Mouse (Mus musculus) lung, postnatal 10 days (tissue): ENCODE measurements around the gene Smim14.
"Not testable (repeated sequence)": the region's sequence is repeated elsewhere in the genome, so short reads cannot be mapped to it uniquely, and the experiment has no call there.

Experiments
- DNase-seq: peaks from one replicate; pipeline ENCODE4 v3.0.0; 2021

Smim14 gene

DNA sequence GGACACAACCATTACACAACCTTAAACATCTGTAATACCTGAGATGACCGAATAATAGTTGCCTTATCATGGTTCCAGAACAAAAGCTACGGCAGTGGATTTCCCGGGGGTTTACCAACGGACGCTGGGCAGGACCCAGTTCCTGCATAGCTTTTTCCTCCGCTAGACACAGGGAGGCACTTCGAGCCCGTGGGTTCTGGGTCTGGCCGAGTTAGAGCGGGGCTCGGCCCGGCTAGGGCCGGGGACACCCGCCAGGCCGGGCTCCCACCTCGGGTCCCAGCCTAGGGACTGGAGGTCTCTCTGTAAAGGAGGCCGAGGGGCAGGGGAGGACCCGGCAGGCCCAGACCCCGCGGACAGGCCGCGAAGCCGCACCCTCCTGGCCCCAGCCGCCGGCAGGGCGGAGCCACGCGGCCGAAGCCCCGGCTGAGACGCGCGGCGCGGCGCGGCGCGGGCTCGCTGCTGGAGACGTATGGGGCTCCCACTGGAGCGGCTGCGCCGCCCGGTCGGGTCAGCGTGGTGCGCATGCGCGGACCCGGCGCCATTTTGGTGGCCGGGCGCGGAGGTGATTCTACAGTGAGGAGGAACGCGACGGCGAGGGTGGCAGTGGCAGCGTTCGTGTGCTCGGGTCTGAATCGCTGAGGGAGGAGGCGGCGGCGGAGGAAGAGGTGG lies at the start of gene Smim14, which contains the start of gene Ube2k:
Gene Smim14 (minus strand): TSS at position 434 of the 669 bp plus-strand sequence.
Gene Ube2k (plus strand): TSS at position 483 of the 669 bp plus-strand sequence.
- DNase-seq: peak; percentile 95

DNA sequence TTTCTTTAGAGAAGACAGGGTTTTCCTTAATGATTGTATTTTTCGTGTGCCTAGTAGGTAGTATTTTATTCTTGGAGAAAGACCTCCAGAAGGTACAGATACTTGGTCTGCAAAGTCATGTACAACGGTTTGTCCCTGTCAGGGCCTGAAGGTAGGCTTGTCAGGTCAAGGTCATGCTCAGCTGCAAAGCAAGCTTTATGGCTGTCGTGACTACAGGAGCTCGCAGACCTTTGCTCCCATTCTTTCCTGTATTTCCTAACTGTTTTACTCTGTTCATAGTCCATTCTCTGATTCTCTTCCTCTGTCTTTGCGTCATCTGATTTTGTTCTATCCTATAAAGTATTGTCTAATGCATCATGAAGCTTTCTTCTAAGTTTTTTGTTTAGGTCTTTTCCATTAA lies 49.3 kb upstream of the Smim14 start:
- DNase-seq: no peak

DNA sequence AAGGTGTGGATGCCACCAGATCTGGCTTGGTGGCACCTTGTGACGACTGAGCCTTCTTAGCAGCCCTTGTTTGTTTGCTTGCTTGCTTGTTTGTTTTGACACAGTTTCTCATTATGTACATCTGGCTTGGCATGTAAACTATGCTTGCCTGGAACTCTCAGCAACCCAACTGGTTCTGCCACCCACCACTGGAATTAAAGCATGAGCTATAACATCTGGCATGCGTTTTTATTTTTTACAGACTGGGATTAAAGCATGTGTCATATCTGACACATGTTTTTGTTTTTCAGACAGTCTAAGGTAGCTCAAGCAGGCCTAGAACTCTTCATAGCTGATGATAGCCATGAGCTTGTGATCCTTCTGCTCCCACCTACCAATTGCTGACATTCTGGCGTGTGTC lies 41.6 kb upstream of the Smim14 start:
- DNase-seq: no peak

DNA sequence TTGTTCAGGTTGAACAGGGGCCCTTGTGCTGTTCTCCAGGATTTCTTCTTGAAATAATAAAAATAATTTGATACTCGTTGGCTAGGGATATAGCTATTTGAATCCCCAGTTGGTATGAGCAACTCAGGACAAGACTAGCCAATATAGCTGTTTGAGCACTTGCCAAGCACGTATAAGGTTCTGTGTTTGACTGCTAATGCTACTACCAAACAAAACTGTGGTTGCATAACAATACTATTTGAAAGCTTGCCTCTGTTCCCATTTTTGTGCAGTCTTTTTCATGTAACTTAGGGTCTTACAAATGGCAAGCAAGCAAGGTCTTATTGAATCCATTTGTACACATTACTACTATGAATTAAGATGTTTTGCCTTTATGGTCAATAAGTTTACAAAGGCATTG lies 38.9 kb upstream of the Smim14 start:
- DNase-seq: no peak

DNA sequence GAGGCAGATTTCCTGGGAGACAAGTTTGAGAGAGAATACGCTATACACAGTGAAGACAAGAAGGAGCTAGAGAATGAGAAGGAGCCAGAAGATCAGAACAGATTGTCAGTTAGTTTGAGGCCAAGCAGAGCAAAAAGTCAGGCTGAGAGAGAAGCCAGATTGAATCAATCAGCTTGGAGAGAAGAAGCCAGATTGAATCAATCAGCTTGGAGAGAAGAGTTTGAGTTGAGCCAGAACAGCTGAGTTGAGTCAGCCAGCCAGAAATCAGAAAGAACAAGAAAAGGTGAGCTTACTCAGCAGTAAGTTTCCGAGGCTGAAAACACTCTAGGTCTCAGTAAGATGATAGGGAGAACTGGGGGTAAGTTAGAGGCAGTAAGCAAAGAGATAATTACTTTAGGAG lies 37.9 kb upstream of the Smim14 start:
- no peak for DNase-seq

DNA sequence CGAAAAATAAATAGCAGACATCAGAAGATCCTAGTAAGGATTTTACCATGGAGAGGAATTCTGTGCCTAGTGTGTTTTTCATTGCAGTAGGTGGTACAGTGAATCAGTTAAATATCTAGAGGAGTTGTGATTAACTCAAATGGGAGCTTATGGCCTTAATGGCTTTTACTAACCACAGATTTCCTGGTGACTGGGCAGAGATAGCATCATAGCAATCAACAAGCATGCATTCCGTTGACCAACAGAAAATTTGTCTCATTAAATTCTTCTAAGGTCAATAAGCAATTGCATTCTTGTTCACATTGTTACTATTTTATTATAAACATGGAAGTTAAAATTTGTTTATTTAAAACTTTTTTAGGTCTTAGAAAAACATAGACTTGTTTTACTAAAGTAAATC lies 28.5 kb upstream of the Smim14 start:
- DNase-seq: no peak

DNA sequence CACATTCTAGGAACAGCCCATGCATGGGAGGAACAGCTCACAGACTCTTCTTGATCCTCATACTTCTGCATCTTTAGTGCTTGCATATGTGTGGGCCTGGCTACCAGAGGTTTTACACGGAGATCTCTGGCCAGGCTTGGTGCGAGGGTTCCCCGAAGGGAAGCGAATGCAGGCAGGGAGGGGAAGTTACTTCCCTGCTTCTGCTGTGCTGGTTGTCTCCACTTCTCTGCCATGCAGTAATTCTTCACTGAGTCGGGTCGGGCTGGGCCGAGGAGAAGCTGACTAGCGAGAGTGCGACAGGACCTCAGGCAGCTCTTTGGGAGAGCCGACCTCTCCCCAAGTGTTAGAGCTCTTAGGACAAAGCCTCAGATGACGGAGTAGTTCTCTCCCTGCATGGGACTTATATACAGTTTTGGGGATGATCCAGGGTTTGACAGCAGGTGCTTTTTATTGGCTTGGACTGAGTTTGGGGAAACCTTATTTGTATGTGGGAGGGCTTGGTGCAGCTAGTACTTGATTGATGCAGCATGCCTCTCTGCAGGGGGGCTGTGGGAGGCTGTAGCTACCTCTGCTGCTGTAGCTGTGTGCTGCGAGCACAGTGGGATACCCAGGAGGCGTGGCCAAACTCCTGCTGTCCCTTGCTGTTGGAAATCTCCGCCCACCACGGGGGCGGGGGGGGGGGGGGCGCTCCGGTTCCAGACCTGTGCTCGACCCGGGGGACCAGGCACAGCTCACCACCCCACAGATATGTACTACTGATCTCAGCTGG lies 24.3 kb upstream of the Smim14 start:
- no peak for DNase-seq

DNA sequence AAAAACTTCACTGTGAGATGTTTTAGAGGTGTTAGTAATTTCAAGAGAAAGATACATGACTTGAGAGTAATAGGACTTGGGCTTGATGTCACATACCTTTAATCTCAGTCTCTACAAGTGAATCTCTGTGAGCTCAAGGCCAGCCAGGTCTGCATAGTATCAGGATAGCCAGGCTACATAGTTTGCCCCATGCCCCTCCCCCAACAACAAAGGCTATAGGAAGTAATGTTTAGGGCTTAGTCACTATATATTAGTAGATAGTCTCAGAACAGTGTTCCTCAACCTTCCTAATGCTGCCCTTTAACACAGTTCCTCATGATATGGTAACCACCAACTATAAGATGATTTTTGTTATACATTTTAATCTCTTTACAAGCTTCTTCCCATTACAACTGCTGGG lies 20.1 kb upstream of the Smim14 start:
- no peak for DNase-seq

DNA sequence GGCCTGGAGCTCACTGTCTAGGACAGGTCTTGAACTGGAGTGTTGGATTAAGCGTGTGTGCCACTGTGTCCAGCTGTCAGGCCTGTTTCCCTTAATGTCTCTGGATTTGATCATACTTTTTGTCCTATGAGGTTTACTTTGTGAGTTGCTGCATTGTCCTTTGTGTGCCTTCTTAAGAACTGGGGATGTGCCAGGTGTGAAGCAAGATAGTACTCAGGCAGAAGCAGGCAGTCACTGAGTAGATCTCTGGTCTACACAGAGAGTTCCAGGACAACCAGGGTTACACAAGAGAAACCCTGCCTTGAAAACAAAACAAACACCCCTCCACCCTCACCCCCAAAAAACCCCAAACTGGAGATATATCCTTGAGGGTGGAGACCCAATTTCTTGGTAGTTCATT lies 12.7 kb upstream of the Smim14 start:
- no peak for DNase-seq

DNA sequence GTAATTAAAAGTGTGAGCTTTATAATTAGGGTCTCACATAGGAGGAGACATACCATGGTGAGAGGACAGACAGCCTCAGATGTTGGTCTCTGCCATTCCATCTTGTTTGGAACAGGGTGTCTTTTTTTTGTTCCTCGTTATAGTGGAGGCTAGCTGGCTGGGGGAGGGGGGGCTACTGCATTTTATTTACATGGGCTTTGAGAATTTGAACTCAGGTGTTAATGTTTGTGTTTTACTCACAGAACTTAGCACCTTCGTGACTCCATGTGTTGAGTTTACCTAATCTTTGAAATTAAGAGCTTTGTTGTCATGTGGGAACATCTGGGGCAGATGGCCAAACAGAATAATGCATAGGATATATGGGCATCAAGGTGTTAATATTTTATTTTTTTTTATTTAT lies 7.6 kb upstream of the Smim14 start:
- DNase-seq: no peak

DNA sequence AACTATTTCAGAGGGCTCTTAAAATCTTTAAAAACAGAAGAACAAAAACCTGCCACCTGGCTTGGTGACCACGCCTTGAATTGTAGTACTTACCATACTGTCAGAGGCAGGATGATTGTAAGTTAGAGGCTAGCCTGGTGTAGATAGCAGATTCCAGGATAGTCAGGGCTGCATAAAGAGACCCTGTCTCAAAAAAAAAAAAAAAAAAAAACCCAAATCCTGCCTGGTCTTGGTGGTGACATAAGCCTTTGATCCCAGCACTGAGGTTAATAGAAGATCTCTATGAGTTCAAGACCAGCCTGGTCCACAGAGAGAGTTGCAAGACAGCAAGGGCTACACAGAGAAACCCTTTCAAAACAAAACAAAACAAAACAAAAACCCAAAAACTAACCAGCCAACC lies 6.5 kb upstream of the Smim14 start:
- DNase-seq: no peak

DNA sequence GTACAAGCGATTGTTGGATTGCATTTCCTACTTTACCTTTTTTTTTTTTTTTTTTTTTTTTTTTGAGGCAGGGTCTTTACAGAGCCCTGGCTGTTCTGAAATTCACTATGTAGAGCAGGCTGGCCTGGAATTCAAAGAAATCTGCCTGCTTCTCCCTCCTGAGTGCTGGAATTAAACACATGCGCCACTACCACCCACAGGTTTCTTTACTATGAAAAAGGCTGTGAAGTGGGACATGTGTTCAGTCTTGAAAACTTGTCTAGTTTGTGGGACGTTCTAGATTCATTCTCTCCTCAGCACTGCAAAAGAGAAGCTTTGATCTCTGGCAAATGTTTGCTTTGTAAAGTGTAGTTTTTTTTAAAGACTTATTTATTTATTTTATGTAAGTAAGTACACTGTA lies 4.9 kb upstream of the Smim14 start:
- DNase-seq: no peak

DNA sequence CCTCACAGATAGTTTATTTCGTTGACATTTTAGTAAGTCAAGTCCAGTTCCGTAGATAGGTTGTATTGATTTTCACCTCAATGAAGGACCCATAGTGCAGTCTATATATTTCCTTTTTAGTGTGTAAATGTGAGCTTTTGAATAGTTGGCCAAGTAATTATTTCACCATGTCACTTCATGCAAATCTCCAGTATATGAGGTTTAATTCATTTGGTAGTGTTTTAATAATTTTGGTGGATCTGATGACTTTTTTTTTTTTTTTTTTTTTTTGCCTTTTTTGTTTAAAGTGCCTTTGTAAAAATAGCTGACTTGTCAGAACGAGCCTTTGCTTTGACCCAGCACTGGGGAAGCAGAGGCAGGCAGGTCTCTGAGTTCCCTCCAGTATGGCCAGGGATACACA lies 2.8 kb upstream of the Smim14 start:
- DNase-seq: no peak

DNA sequence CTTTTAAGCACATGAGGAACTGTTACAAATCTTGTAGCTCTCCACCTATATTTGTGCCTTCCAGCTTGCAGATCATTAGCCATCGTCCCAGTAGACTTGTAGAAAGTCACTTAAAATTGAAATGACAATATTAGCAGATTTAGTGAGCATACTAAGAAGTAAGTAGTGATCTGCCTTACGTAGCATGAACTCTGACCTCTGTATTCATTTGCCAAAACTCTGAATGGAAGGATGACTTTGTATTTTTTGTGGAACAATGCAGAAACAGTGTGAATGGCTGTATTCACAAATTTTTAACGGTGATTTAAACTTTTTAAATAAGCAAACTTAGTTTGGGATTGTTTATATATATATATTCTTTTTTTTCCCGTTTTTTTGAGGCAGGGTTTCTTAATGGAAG lies 1.8 kb upstream of the Smim14 start:
- no peak for DNase-seq

DNA sequence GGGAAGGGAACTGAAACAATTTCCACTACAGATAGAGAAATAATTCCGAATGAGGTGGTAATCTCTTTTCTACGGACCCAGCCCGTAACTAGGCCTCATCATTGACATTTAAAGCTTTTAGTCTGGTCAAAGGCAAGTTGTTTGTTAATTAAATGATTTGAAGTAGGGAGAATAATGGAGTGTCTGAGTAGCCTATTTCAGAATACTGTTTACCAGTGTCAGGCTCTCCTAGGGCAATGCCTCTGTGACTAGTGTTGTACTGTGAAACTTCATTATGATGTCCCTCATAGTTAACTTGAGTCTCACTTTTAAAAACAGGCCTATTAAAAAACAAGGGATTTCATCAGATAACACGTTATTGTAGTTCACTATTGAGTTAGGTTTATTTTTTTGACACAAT lies 1.1 kb upstream of the Smim14 start:
- DNase-seq: no peak

DNA sequence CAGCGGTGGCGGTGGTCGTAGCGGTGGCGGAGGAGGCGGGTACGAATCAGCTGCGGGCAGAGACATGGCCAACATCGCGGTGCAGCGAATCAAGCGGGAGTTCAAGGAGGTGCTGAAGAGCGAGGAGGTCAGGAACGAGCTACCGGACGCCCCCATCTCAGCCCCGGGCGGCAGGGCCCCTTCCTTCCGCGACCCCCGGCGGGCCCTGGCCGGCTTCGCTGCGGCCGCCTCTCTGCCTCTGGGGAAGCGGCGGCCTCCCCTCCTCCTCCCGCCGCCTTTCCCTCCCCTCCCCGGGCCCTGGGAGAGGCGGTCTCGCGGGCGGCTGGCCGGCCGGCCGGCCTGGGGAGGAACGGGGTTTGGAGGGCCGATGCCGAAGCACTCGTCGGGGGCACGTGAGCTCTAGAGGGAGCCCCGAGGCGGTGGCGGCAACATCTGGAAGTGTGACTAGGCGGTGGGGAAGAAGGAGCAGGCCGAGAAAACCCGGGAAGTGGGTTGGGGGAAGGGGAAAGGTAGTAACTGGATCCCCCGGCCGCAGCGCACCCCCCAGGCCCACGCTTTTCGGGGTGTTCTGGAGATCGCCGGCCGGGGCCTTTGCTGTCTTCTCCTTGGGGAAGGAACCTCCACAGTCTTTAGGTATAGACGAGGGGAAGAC lies 562 bp upstream of the Smim14 start:
- peak; percentile 70 for DNase-seq

DNA sequence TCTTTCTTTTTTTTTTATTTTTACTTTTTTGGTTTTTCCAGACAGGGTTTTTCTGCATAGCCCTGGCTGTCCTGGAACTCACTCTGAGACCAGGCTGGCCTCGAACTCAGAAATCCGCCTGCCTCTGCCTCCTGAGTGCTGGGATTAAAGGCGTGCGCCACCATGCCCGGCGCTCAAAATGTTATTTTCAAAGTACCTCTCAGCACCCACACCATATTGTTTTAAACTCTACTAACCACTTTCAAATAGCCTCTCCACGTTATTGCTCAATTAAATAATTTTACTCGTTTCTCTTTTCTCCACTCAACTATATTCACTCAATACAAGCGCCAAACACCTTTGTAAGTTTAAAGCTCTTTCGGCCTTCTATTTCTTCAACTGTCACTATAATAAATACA lies 917 bp downstream of the Smim14 start:
- not testable (repeated sequence) for DNase-seq

DNA sequence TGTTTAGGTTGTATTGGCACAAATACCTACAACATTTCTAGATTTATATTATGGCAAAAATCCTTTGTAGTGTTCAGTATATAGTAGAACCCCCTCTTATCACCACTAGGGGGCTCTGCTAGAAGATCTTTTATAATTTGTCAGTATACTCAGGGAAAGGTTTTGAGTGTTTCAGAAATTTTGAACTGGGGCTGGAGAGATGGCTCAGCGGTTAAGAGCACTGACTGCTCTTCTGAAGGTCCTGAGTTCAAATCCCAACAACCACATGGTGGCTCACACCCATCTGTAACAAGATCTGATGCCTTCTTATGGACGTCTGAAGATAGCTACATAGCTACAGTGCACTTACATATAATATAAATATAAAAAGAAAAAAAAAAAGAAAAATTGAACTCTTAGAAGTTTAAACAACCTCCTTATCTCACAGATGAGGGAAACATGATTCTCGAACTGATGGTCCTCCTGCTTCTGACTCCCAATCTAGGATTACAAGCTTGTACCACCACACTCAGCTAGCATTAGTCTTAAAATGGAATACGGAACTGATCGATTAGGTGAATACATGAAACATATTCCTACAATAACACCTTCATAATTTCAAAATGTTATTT lies 1.4 kb downstream of the Smim14 start:
- peak; percentile 42 for DNase-seq

DNA sequence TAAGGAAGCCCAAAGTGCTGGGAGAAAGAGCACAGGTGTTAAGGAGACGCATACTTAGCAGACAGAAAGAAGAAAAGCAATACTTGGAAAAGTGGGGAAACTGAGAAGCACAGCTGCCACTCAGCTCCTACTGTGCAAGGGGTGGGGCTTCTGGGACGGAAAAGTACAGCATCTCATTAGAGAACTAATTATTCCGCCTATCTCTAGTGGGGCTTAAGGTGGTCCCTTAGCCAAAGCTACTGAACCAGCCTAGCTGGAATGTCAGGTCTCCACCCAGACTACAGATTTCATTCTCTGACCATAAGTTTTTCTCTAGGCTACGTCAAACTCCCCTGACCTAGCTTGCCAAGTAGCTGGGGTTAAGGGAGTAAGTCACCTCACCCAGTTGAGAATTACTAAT lies 2.5 kb downstream of the Smim14 start:
- no peak for DNase-seq

DNA sequence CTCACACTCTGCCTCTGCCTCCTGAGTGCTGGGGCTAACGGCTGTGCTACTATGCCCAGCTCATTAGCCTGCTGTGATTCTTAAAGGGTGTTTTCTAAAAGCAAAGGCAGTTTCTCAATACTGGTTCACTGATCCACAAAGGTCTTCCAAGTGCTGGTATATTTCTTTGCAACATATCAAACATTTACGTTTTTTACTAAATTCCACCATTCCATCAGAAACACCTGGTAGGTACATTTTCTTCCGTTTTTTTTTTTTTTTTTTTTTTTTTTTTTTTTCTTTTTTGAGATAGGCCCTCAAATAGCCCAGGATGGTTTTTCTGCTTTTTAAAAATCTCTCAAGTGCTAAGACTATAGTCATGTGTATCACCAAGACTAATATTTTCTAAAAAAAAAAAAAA lies 5.7 kb downstream of the Smim14 start:
- no peak for DNase-seq

DNA sequence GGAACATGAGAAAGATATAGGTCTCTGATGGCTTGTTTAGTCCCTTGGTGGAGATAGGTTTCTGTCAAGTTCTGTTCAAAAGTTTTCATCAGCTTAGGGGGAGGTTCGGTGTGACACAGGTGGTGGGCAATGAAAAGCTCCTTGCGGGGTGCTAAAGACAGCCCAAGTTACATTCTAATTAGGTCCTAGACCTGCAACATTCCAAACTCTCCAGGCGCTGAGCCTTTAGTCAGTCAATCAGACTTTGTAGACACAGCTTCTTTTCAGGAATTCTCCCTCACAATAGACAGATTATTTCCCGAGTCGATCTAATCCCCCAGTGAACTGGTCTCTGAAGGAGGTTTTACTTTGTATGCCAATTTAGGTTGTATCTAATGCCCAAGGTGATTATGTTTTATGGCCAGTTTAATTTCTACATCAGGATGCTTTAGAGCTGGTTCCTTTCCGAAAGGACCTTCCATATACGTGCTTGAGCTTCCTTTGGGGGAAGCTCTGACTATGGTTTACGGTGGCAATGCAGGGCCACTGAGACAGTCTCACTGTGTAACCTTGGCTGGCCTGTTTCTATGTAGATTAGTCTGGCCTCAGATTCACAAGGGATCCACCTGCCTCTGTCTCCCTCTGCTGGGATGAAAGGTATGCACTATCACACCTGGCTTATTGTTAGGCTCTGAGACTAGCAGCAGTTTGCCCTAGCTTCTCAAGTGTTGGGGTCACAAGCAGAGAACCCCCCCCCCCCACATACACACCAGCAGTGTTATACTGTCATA lies 11.1 kb downstream of the Smim14 start:
- DNase-seq: no peak

DNA sequence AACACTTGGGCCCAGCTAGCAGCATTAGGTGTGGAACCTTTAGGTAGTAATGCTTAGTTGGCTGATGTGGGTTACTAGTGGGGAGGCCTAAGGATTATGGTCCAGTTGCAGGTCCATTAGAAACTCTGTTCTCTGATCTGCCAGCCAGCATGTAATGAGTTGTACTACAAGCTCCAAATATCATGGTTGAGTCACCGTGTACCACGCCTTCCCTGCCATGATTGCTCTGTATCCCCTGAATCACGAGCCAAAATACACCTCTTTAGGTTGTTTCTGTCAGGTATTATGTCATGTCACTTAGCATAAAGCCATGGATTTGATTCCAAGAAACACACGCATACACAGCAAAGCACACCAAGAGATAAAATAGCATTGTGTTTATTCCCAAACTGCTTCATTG lies 12.2 kb downstream of the Smim14 start:
- no peak for DNase-seq

DNA sequence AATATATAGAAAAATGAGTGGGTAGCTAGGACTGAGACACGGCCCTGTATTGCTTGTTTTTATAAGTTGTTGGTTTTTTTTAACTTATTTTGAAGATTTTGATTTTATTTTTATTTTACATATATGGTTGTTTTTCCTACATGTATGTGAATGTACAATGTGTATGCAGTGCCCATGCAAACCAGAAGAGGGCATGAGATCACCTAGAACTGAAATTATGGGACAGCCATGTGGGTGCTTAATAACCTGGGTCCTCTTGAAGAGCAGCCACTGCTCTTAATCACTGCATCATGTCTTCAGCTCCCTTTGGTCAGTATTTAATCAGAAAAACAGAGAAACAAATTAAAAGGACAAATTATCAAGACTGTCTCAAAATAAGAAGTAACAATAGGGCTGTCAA lies 15.2 kb downstream of the Smim14 start:
- no peak for DNase-seq
